Mouse (Mus musculus) thymus, adult 2 months (tissue): Measurements from ENCODE around the gene Agpat2. TPM values are rescaled to one million over a fixed set of nuclear protein-coding genes. Genes with fewer than 3 reads are reported as not detected.

Source experiments
- DNase-seq: peaks from one replicate; pipeline ENCODE4 v3.0.0; 2021
- H3K27ac ChIP-seq: fragments of 200-500 bp; 2 replicates; pipeline ENCODE4 v1.5.1; 2012; ENCODE audit warnings: low read length, control low read depth; ENCODE audit not compliant: control insufficient read depth, insufficient read depth
- H3K27me3 ChIP-seq: fragments of 200-500 bp; 2 replicates; pipeline ENCODE4 v1.6.1; 2012; ENCODE audit warnings: mild to moderate bottlenecking, low read length, moderate library complexity, mixed read lengths; ENCODE audit not compliant: control insufficient read depth, insufficient read depth
- H3K36me3 ChIP-seq: fragments of 200-500 bp; 2 replicates; pipeline ENCODE4 v1.6.1; 2012; ENCODE audit warnings: mild to moderate bottlenecking, low read length, moderate library complexity; ENCODE audit not compliant: control insufficient read depth, insufficient read depth
- H3K4me1 ChIP-seq: fragments of 200-500 bp; replicated peaks from 2 replicates; pipeline ENCODE4 v1.6.1; 2012; ENCODE audit warnings: low read length; ENCODE audit not compliant: control insufficient read depth, insufficient read depth
- H3K4me3 ChIP-seq: fragments of 200-500 bp; 2 replicates; pipeline ENCODE4 v1.5.1; 2012; ENCODE audit warnings: mild to moderate bottlenecking, low read length, control low read depth, moderate library complexity; ENCODE audit not compliant: control insufficient read depth, insufficient read depth
- CTCF ChIP-seq: fragments of 200-500 bp; IDR thresholded peaks from 2 replicates; pipeline ENCODE4 v1.5.1; 2012; ENCODE audit warnings: mild to moderate bottlenecking, control low read depth, low read length, moderate library complexity, borderline replicate concordance; ENCODE audit not compliant: control insufficient read depth, poor library complexity, insufficient read depth; ENCODE audit errors: extremely low read depth
- POLR2A ChIP-seq: fragments of 200-500 bp; IDR thresholded peaks from 2 replicates; pipeline ENCODE4 v1.6.1; 2012; ENCODE audit warnings: mild to moderate bottlenecking, low read length, control low read depth, moderate library complexity; ENCODE audit not compliant: control insufficient read depth, poor library complexity, insufficient read depth; ENCODE audit errors: extremely low read depth
- WGBS: fragments of 180-500 bp; shearing (Covaris S2); methylation state at CpG from one replicate; pipeline ENCODE4 v1.1.7; 2018; 5-methylcytosine and 5-hydroxymethylcytosine counted together
- polyA plus RNA-seq: library from polyadenylated mRNA; depleted of rRNA; stranded (reverse); fragments of >200 nt; gene quantifications from 2 replicates; pipeline ENCODE4 v1.2.3, GENCODE M21; 2012; rRNA removed

Gene Agpat2
- polyA plus RNA-seq, 1 experiment: 89.3 TPM

DNA sequence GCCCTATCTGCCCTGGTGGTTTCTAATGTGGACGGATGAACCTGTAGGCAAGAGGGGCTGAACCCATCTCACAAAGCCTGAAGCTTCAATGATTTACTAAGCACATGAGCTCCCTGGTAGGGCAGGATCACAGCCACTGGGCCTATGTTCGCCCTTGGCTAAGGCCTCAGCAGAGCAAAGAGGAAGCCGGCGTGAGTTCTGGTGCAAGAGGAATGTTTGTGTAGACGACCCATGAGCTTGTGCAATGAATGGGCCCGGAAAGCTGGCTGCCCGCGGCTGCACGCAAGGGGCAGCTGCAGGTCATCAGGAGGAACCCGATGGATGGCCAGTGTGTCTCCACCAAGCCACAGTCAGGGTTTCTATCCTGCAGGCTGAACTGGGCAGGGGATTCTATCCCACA, 54.4 kb downstream of the Agpat2 start:
- WGBS: 30% methylated on average over 10 of the region's 10 CpGs
- DNase-seq: no peak
- Histone ChIP-seq H3K36me3 (no peaks in the 10 kb centered on the region), H3K27me3 (no peaks in the 10 kb centered on the region), H3K27ac (peak overlapping the region; percentile 32; the same call in 1 of the 2 replicates), H3K4me1 (peaks cover 72% of the 10 kb centered on the region), H3K4me3 (no peak overlapping the region)
- TF ChIP-seq CTCF (no peak), POLR2A (no peak)

DNA sequence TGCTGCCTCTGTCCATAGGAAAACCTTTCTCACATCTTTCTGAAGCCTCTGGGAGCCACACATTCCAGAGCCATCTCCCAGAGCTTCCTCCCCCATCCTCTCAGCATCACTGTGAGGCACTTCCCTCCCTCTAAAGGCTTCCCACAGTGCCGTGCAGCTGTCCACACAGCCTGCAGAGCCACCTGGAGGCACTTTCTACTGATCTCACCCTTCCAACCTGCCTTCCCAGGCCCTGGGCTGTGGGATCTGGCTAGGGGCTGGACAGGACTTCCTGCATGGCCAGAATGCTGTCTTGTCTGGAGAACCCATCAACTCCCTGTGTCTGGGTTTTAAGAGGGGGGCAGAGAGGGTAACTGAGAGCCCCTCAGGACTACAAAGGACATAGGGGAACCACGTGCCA, 56.7 kb downstream of the Agpat2 start:
- Histone ChIP-seq H3K27me3 (no peaks in the 10 kb centered on the region), H3K4me1 (peaks cover 61% of the 10 kb centered on the region), H3K4me3 (no peak overlapping the region), H3K36me3 (no peaks in the 10 kb centered on the region), H3K27ac (no peak overlapping the region)
- TF ChIP-seq CTCF: no peak
- no peak for TF ChIP-seq POLR2A
- WGBS: 22% methylated on average over 2 of the region's 2 CpGs
- no peak for DNase-seq

DNA sequence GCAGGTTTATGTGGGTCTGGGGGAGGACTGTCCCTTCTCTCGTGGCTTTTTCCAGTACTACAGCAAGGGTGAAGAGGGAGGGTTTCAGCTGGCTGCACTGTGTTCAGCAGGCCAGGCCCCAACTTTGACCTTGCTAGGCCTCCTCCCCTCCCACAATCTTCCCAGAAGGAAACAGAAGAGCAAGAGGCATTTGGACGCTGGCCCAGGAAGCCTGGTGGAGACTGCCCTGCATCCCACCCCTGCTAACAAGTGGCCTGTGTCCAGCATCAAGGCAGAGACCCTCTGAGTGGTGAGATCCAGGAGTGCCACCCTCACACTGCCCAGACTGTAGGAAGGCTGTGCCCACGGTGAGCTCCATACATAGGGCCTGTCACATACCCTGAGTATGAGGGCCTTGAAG, 60.0 kb downstream of the Agpat2 start:
- DNase-seq: no peak
- Histone ChIP-seq H3K27ac (no peak overlapping the region), H3K27me3 (no peaks in the 10 kb centered on the region), H3K4me3 (no peak overlapping the region), H3K36me3 (no peaks in the 10 kb centered on the region), H3K4me1 (peaks cover 47% of the 10 kb centered on the region)
- 90% methylated on average over 3 of the region's 3 CpGs for WGBS
- no peak for TF ChIP-seq CTCF

DNA sequence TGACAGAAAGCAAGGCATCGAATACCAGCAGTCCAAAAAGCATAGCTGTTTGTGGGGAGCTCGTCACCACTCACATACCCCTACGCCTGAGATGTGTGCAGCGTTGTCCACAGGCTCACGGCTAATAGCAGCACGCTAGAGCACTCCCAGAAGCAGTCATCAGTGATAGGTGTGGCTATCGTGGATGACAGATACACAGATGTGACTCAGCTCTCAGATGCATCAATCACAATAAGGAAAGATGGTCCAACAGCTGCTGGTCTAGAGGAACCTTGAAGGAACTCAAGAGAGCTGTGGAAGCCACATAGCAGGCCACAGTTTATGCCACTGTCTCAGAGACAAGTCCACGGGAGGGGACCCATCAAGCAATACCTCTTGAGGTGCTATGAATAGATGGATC, 60.4 kb downstream of the Agpat2 start:
- no peak overlapping the region for H3K4me3 ChIP-seq
- no peak overlapping the region for H3K27ac ChIP-seq
- DNase-seq: no peak
- H3K36me3 ChIP-seq: no peaks in the 10 kb centered on the region
- no peaks in the 10 kb centered on the region for H3K27me3 ChIP-seq
- TF ChIP-seq POLR2A: no peak
- TF ChIP-seq CTCF: no peak
- 83% methylated on average over 8 of the region's 8 CpGs for WGBS
- peaks cover 42% of the 10 kb centered on the region for H3K4me1 ChIP-seq

DNA sequence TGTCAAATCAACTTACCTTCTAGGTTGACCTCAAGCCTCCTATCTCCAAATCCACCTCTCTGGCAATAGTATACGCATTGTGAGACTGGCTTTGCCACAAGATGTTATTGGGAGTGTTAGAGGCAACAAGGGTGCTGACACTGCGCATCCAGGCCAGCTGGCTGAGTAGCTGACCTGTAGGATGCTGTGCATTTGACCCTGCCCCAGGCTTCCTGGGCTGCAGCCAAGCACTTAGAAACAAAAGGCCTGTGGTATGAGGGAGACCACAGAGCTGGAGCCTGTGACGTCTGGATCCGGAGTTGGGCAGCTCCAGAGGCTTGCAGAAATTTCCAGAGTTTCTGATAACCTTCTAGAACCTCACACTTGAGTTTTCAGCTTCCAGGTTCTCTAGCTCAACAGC, 61.1 kb downstream of the Agpat2 start:
- no peak overlapping the region for H3K27ac ChIP-seq
- whole genome bisulfite sequencing: 70% methylated on average over 4 of the region's 4 CpGs
- no peak for DNase-seq
- H3K27me3 ChIP-seq: no peaks in the 10 kb centered on the region
- no peaks in the 10 kb centered on the region for H3K36me3 ChIP-seq
- H3K4me3 ChIP-seq: no peak overlapping the region
- H3K4me1 ChIP-seq: peaks cover 36% of the 10 kb centered on the region
- TF ChIP-seq CTCF (no peak), POLR2A (no peak)

Other genes starting within 250 kb of the Agpat2 start
- gene Card9, start 243.5 kb downstream of the Agpat2 start, polyA plus RNA-seq: 39.1 and 51.0 TPM in 2 replicates
- 59.2 and 60.4 TPM in 2 replicates for gene Snapc4, start 223.8 kb downstream of the Agpat2 start, polyA plus RNA-seq
- gene Entr1, start 215.1 kb downstream of the Agpat2 start, polyA plus RNA-seq: 216 and 228 TPM in 2 replicates
- 50.5 and 55.2 TPM in 2 replicates for gene Pmpca, start 215.1 kb downstream of the Agpat2 start, polyA plus RNA-seq
- gene Inpp5e, start 195.2 kb downstream of the Agpat2 start, polyA plus RNA-seq: 46.3 and 47.4 TPM in 2 replicates
- gene Sec16a, start 159.2 kb downstream of the Agpat2 start, polyA plus RNA-seq: 129 and 147 TPM in 2 replicates
- gene Notch1, start 87.8 kb downstream of the Agpat2 start, polyA plus RNA-seq: 159 and 219 TPM in 2 replicates
- 63.9 and 105 TPM in 2 replicates for gene Egfl7, start 24.4 kb downstream of the Agpat2 start, polyA plus RNA-seq
- not detected in 2 replicates for gene Gm20532, start 17.8 kb downstream of the Agpat2 start, polyA plus RNA-seq
- 14.8 and 15.6 TPM in 2 replicates for gene Fam69b, start 24.0 kb upstream of the Agpat2 start, polyA plus RNA-seq
- gene Lcn4, start 66.9 kb upstream of the Agpat2 start, polyA plus RNA-seq: 0.85 and 1.3 TPM in 2 replicates